Mouse (Mus musculus): ENCODE measurements around the gene Slc11a1.
A peak's percentile ranks its signal among the peaks of the same experiment; 100 is the strongest.

The Slc11a1 gene

DNA sequence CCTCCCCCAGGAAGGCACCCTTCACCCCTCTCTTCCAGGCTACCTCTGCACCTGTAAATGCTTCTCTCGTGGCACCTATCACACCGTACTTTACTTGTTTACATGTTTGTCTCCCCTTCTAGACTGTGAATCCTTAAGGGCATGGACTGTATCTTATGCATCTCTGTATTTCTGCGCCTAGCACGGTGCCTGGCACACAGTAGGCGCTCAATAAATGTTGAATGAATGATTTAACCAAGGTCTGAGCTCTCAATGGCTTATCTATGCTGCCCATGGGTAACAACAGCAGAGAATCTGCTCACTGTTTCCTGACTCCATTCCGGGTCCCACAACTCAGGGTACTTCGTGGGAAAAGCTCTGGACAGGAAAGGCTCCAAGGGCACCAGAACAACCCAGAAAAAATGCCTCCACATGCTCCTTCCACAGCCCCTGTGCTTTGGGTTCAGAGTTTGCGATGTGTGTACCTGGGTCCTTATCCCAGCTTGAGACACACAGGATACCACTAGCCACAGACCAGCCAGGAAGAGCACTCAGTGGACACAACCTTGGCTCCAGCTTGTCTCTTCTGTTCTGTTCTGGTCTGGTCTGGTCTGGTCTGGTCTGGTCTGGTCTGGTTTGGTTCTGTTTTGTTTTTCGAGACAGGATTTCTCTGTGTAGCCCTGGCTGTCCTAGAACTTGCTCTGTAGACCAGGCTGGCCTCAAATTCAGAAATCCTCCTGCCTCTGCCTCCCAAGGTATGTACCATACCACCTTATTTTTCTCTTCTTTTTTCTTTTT, 21.4 kb upstream of the Slc11a1 start:
- DNase-seq: no peak

DNA sequence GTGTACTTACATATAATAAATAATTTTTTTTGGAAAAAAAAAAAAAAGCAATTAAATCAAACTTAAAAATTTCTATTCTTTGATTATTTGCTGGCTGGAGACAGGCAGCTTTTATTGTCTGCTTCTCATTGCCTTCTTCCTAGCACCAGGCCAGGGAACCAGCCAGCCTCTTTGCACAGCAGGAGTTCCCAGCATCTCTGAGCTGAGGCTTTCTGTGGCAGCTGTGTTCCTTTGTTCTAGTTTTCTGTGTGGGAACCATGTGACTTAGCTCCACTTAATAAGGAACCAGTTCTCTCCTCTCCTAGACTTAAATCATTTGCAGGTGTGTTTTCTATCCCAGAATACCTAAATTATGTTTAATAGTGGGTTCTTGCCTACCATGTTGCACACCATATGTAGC, 17.5 kb upstream of the Slc11a1 start:
- DNase-seq: no peak

DNA sequence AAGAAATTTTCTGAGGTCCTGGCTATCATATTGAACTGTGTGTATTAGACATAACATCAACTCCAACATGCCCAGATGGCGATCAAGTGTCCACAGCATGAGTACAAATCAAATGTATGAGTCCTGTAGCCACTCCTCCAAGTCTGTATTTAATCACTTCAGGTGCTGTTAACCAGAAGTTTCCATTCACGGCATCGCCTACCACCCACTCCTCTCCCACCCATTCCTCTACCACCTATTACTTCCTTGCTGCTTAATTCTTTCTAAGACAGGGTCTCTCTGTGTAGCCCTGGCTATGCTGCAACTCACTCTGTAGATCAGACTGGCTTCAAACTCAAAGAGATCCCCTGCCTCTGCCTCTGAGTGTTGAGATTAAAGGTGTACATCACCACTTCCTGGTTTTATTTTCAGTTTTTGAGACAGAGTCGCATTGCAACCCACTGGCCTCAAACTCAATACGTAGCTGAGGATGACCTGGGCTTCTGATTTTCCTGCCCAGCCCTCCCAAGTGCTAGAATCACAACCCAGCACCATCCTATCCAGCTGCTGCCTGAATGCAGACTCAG, 15.0 kb upstream of the Slc11a1 start:
- DNase-seq: no peak

DNA sequence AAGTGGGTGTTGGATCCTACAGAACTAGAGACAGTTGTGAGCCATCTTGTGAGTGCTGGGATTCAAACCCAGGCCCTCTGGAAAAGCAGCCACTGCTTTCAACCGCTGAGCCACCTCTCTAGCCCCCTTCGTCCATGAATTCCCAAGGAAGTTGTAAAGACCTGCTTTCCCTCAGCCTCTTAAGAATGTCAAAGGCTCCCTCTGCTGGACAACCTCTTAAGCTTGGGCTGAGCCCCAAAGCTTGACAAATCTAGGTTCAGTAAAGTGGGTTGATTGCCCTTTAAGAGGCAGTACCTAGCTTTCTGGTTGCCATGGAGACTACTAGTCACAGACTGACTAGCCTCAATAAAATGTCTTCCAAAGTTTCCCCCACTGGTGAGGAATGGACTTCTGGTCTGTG, 13.2 kb upstream of the Slc11a1 start, which contains the start of gene Catip:
TSS of gene Catip (plus strand) at position 297 of the 400 bp plus-strand sequence.
- peak; percentile 78 for DNase-seq

DNA sequence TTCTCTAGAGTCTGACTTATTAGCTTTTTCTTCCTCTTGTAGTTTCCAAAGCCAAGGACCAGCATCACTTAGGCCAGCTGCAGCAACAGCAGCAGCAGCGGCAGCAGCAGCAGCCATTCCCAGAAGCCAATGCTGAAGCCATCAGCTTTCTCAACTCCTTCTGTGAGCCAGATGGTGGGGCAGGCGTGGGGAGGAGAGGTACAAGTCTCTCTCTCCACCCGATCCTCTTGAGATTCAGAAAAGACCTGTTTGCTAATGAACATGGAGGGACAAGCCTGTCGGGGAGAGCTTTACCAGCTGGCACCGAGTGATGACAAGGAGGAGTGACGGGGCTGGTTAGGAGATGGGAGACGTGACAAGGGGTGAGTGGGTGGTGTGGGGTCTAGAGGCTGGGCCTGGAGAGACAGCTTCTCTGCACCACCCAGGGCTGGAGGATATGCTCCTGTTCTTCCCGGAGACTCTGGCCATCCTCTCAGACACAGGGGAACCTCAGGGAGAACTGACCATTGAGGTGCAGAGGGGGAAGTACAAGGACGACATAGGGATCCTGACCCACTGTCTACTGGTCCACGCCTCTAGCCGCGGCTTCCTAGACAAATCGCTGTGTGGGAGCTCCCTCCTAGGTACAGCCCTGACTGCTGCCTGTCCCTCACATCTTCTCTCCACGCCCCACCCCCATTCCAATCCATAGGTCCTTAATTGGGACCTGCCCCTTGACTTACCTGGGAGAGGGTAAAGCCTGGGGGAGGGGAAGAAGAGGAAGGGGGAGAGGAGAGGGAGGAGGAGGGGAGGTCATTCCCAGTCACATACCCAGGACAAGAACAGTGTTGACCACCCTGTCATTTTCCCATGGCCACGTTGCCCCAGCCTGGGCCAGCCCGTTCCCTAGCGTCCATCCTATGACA, 12.4 kb upstream of the Slc11a1 start:
- DNase-seq: no peak

DNA sequence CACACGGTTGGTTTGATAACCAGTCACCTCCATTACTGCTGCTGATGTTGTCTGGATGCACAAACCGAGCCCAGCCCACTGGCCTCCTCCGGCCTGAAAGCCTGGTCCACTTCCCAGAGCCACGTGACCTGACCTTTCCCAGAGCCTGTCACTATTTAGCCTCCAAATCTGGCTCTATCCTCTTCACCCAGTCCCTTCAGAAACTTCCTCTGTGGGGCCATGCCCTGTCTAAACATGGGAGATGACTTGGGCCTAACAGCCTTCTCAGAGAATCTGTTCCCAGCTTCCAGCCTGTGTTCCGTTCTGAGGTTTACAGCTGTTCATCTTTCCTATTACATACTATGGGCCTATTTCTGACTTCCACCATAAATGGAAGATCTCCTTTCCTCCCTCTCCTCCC, 11.6 kb upstream of the Slc11a1 start:
- no peak for DNase-seq

DNA sequence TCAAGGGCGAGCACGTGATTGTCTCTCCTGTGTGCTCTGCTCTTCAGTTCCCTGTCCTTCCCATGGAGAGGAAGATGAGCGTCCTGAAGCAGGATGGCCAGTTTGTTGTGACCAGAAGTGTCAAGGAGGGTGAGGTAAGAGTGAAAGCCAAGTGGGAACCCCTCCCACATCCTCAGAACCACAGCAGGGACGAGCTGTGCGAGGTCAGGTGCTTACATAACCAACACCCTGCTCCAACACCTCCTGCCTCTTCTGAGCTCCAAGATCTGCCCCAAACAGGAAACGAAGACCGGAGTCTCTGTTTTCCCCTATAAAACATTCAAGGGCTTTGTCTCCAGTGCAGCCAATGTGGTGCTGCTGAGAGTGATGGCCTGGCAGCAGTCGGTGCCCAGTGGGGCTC, 10.7 kb upstream of the Slc11a1 start:
- no peak for DNase-seq

DNA sequence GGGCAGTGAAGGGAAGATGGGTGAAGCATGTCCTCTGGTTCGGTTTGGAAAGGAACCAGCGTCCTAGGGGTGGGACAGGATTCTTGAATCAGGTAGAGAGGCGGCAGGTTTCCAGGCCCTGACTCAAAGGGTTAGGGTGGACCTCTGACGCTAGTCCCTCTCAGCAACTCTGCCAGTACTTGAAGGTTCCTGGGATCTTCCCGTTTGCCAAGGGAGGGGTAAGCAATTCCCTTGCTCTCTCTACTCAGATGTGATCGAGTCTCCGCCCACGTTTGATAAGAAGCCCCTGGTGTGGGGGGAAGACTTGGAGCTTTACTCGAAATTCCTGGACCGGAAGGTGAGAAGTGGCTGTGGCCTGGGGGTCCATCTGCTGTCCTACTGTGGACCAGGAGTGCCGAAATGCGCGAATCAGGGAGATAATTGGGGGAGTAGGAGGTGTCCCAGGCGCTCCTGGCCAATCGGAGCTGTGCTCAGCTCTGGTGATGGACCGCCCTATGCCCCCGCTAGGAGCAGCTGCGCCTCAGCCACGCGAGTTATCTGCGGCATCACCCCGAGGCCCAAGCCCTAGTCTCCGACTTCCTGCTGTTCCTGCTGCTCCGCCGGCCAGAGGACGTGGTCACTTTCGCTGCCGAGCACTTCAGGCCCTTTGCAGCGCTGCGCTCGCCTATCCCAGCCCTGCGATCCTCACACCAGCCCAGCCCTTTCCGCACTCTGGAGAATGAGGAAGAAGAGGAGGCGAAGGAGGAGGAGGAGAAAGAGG, 6.9 kb upstream of the Slc11a1 start:
- DNase-seq: peak; percentile 43 to 49

DNA sequence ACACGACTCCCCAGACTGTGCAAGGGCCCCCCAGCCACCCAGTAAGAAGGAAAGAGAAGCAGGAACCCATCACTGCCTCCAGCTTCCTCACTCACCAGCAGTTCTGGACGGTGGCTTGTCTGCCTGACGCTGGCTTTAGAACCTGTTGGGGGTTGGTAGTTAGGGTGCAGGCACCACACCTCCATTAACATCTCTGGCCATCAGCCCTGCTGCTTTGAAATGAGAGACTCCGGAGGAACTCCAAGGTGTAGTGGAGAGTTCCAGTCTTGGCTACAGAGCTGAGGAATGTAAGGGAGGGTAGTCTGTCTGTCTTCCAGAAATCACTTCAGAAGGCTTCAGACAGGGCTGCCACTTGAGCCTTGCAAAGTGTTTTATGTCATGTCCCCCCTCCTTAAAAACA, 5.0 kb upstream of the Slc11a1 start:
- DNase-seq: no peak

DNA sequence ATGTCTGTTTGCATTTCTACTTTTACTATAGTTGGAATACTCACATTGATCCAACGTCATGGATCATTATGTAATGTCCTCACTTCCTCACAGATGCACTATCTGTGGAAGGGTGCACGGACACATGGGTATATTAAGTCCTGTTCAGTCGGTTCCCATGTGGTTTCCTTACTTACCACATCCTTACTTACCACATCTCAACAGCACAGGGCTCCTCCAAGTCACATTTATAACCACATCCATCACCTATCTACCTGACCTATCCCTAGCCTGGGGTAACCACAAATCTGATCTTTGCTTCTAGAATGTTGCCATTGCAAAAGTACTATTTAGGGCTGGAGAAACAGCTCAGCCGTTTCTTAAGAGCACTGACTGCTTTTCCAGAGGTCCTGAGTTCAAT, 1.6 kb upstream of the Slc11a1 start:
- DNase-seq: no peak

DNA sequence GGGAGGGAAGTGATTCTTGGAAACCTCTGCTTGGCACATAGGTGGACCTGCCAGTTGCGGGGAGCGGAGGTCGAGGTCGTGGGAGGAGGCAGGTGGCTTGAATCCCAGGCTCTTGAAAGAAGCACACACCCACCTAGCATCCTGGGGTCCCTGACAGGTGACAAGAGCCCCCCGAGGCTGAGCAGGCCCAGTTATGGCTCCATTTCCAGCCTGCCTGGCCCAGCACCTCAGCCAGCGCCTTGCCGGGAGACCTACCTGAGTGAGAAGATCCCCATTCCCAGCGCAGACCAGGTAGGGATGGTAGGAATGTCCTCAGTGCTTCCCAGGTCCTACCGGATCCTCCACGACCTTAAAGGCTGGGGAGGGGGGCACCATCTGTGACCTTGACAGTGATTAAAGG, 566 bp downstream of the Slc11a1 start:
- DNase-seq: no peak

DNA sequence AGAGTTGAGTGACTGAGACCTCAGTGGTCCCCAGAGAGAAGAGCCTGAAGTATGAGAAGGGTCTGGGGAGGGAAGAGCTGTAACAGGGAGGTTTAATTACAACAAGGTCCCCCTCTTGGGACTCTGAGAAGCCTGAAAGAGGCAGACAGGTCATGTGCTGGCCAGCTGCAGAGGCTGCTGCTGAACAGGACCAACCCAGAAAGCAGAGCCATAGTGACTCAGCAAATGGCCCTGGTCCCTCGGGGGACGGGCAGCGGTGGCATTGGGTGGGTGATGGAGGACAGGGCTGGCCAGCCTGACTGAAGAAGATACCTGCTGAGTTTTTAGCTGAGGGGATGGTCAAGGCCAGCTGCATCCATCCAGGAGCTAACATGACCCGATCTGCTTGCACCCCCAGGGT, 1.4 kb downstream of the Slc11a1 start:
- DNase-seq: no peak

DNA sequence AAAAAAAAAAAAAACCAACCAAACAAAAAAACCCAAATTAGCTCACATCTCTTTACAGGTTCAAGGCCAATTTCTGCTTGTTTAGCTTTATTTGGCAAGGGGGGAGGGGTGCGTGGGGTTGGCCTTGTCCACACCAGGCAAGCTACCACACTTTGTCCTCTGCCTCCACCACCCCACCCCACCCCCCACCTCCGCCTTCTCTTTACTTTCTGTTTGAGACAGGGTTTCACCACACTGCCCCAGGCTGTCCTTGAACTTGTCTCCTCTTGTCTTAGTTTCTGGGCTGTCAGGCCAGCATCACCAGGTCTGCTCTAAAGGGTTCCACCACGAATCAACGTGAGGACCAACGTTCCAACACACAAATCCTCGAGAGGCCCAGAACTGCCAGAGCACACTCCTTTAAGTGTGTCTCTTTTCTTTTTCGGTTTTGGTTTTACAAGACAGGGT, 4.1 kb downstream of the Slc11a1 start:
- DNase-seq: no peak

DNA sequence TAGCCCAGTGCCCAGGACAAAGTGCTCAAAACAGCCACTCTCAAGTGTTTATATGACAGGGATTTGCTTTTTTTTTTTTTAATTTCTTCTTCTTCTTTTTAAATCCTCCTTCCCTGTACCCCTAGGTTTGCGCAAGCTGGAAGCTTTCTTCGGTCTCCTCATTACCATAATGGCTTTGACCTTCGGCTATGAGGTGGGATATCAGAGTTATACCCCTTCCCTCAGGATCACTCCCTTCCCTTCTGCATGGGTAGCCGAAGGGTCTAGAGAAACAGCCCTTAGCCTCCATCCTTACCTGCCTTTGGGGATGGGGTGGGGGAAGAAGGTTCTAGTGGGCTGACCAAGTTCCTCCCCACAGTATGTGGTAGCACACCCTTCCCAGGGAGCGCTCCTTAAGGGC, 5.5 kb downstream of the Slc11a1 start:
- DNase-seq: no peak

DNA sequence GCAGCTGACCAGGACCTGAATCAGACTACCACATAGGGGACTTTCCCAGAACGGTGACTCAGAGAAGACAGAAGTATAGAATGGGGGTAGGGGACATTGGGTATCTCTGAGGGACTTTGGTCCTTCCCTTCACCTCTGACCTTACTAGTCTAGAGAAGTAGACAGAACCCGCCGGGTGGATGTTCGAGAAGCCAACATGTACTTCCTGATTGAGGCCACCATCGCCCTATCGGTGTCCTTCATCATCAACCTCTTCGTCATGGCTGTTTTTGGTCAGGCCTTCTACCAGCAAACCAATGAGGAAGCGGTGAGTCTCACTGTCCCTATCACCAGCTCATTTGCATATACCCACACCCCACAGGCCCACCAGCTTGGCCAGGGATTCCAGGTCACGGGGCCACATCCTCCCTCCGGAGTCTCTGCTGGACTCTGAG, 6.6 kb downstream of the Slc11a1 start:
- no peak for DNase-seq

DNA sequence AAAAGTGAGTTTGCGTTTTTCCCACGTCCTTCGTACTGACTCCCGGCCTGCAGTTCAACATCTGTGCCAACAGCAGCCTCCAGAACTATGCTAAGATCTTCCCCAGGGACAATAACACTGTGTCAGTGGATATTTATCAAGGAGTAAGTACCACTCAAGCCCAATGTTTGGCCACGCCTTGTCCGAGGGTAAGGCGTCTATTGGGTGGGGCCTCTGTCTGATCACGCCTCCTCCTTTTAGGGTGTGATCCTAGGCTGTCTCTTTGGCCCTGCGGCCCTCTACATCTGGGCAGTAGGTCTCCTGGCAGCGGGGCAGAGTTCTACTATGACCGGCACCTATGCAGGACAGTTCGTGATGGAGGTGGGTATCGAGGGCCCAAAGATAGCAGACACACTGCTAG, 8.4 kb downstream of the Slc11a1 start:
- no peak for DNase-seq

DNA sequence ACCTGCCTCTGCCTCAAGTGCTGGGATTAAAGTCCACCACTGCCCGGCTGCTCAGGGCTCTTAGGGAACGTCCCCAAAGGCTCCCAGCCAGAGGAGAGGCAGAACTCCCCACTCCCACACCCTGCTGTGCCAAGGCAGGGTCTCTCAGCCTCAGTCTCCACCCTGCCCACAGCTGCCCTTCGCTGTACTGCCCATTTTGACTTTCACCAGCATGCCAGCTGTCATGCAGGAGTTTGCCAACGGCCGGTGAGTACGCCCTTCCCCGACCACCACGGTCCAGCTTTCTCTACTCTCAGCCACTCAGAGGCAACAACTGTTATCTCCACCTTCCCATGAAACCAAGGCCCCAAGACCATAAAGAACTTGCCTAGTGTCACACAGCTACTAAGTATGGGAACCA, 9.5 kb downstream of the Slc11a1 start:
- DNase-seq: no peak

DNA sequence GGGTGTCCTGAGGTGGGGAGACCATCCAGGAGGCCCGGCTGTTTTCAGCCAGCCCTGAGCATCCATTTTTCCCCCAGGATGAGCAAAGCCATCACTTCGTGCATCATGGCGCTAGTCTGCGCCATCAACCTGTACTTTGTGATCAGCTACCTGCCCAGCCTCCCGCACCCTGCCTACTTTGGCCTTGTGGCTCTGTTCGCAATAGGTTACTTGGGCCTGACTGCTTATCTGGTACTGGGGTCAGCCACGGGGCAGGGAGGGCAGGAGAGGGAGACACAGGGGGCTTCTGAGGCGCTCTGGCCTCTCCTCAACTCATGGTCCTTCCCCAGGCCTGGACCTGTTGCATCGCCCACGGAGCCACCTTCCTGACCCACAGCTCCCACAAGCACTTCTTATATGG, 10.1 kb downstream of the Slc11a1 start:
- no peak for DNase-seq

DNA sequence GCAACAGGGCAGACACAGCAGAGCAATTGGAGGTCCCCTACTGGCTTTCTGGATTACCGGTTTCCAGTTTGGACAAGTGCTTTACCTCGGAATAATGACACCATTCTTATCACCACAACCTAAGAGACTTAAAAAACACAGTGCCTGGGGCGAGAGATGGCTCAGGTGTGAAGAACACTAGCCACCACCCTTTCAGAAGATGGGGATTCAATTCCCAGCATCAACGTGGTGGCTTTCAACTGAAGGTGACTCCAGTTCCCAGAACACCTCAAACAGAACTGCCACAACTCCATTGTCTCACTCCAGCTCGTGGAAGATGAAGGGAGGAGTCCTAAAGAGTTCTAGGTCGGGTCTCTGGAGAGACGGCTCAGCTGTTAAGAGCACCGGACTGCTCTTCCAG, 10.5 kb downstream of the Slc11a1 start:
- no peak for DNase-seq

DNA sequence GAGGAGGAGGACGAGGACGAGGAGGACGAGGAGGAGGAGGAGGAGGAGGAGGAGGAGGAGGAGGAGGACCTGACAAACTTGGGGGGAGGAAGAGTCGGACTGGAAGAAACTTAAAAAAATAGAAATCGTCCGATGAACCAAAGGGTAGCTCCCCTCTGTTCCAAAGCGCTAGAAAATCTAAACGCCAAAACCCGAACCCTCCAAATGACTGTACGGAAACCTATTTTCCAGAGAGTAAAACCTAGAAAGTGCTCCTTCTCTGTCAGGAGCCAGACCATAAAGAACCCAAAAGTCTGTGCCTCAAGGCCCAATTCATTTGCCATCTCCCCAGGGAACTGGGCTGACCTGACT, 11.3 kb downstream of the Slc11a1 start:
- no peak for DNase-seq

DNA sequence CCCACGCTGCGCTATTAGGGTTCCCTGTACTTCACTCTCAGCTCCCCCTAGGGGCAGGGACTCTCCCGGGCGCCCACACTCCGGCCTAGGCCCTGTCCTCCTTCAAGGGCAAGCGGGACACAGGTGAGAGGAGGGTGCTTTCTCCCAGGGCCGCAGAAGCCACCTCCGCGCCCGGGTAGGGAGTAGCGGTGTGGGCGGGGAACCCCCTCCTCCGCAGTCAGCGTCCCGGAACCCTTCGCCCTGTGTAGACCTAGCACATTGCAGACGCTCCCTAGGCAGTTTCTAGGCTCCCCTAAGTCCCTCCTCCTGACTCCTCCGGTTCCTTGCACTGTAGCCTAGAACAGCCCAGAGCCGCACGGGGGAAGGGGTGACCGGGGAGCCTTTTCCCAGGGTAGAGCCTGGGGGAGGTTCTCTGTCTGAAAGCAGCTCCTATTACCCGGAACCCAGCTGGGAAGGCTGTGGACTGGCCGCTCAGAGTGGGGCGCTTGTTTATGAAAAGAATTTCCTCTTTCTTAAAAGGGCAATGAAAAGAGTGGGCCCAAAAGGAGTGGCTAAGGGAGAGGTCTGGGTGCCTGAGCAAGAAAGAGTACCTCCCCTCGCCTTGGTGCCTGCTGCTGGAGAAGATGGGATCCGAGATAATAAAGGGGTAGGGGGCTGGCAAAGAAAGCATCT, 11.9 kb downstream of the Slc11a1 start:
- DNase-seq: peak; percentile 91 to 94

DNA sequence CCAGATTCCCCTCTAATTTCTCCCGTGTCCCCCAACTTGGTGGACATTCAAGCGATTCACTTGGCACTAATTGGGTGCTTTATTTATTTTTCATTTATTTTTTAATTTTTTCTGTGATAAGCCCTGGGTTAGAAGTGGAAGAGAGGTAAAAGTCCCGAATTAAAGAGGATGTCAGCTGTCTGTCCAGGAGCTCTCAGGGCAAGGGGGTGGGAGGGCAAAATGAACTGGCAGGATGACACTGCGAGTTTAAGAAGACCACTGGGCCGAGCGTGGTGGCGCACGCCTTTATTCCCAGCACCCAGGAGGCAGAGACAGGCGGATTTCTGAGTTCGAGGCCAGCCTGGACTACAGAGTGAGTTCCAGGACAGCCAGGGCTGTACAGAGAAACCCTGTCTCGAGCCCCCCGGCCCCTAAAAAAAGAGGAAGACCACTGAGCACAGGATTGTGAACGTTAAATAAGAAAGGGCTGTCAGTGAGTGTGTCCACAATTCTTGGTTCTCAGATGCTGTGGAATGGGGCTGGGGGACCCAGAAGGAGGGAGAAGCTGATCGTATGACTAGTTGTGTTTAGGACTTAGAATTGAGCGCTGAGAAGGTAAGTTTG, 12.5 kb downstream of the Slc11a1 start:
- DNase-seq: peak in 1 of 2 experiments; percentile 28

Measured in cerebellum, adult 18-20 months (tissue).